Mouse (Mus musculus) WW6 (cell line): Measurements from ENCODE around the gene Cdh10.

ENCODE experiments used
- DNase-seq: peaks from one replicate; pipeline ENCODE4 v3.0.0-alpha.2; 2013; ENCODE audit warnings: low read depth, low spot score

Cdh10 gene

GRCm38 (mm10) chr15:18975041-18975440 lies 156.3 kb downstream of the Cdh10 start:
- DNase-seq, result no peak

GRCm38 (mm10) chr15:18984891-18985290 lies 166.1 kb downstream of the Cdh10 start:
- no peak for DNase-seq

DNA sequence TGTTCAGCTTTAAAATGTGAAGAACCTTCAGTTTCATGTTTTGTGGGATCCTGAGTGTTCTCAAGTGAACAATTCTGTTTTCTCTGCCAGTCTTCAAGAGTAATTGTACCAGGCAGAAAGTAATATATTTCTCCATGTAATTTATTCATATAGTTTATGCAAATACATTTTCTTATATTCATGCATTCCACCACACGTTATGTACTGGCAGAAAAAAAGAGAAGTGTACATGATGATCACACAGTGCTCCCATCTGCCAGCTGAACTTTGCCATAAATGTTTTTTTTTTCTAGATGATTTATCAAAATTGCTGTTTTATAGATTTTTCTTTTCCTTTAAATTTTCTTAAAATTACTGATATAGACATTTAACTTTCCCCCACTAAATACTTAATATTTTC lies 168.9 kb downstream of the Cdh10 start:
- no peak for DNase-seq

- no peak for DNase-seq
These were observed 174.8 kb downstream of the Cdh10 start for GRCm38 (mm10) chr15:18993512-18993911.

- DNase-seq, result no peak
These were observed 175.5 kb downstream of the Cdh10 start for GRCm38 (mm10) chr15:18994294-18994693.

GRCm38 (mm10) chr15:19010829-19011228 lies 192.1 kb downstream of the Cdh10 start:
- no peak for DNase-seq

GRCm38 (mm10) chr15:19032983-19033382 lies 214.2 kb downstream of the Cdh10 start:
- DNase-seq, result no peak

GRCm38 (mm10) chr15:19040077-19040476 lies 221.3 kb downstream of the Cdh10 start:
- no peak for DNase-seq
